Mouse (Mus musculus): ENCODE data around the gene Ypel3.

DNA sequence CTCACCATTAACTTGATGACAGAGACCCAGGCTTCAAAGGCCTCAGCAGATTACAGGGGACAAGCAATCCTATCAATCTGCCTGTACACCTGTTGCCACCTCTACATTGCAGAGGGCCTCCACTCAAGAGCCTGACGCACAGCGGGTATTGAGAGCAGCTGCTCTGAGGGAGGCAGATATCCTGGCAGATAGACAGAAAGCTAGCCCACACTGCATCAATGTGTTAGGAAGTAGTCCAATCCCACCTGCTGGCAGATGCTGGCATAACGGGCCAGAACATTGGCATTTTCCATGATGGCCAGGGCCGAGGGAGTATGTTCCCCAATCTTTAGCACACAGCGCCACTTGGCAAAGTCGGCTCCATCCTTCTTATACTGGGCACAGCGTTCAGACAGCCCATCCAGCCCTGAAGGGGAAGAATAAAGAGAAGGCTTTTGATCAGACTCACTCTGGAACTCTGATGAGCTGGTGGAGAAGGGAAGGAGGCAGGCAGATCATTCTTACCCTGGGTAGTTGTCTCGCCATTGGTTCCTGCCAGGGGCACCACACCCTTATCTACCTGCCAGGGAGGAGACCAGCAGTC, 19.7 kb downstream of the Ypel3 start:
- TF ChIP-seq CTCF (IDR thresholded peaks at IDR 0.05; ENCODE audit: borderline replicate concordance, extremely low read depth, insufficient read depth, insufficient read length) (no peak), POLR2A (IDR thresholded peaks at IDR 0.05; ENCODE audit: borderline replicate concordance, extremely low read depth, insufficient read depth, insufficient read length, poor library complexity, severe bottlenecking) (no peak)

All from brain, embryonic 14.5 days (tissue).